Mouse (Mus musculus) adrenal gland, postnatal 0 days (tissue): ENCODE measurements around the gene Taar7f. TPM values are rescaled to one million over a fixed set of nuclear protein-coding genes. Genes with fewer than 3 reads are reported as not detected.

Experiments
- polyA plus RNA-seq: library from polyadenylated mRNA; unstranded; fragments of >200 nt; fragmentation: Nextera tagmentation; extraction: Ambion mirVana; gene quantifications from 2 replicates; pipeline ENCODE4 v1.2.1, GENCODE M21; 2015

The Taar7f gene
- polyA plus RNA-seq = not detected in 2 replicates

GRCm38 (mm10) chr10:24049210-24049609 is at the start of gene Taar7f:
Gene Taar7f, plus strand, starts transcription at chr10:24049510.

GRCm38 (mm10) chr10:23999639-24000038 is 49.7 kb upstream of the Taar7f start, which contains the start of gene Taar7b:
Gene Taar7b, plus strand, starts transcription at chr10:23999939.

GRCm38 (mm10) chr10:24026922-24027321 is 22.4 kb upstream of the Taar7f start, which contains the start of gene Taar7d:
Gene Taar7d, plus strand, starts transcription at chr10:24027222.

GRCm38 (mm10) chr10:24037314-24037713 is 12.0 kb upstream of the Taar7f start, which contains the start of gene Taar7e:
Gene Taar7e, plus strand, starts transcription at chr10:24037614.

GRCm38 (mm10) chr10:24076200-24076599 is 26.9 kb downstream of the Taar7f start, which contains the start of gene Taar8a:
Gene Taar8a, plus strand, starts transcription at chr10:24076500.

GRCm38 (mm10) chr10:24092194-24092593 is 42.9 kb downstream of the Taar7f start, which contains the start of gene Taar8b:
Gene Taar8b, minus strand, starts transcription at chr10:24092294.

Other genes starting within 250 kb of the Taar7f start
- gene Vnn3, start 198.0 kb upstream of the Taar7f start, polyA plus RNA-seq = 8.4 and 15.1 TPM in 2 replicates
- 19.2 and 41.4 TPM in 2 replicates for gene Vnn1, start 154.8 kb upstream of the Taar7f start, polyA plus RNA-seq
- gene Taar1, start 129.2 kb upstream of the Taar7f start, polyA plus RNA-seq = not detected in 2 replicates
- not detected in 2 replicates for gene Taar2, start 110.9 kb upstream of the Taar7f start, polyA plus RNA-seq
- gene Taar3, start 100.0 kb upstream of the Taar7f start, polyA plus RNA-seq = not detected in 2 replicates
- gene Taar4, start 89.0 kb upstream of the Taar7f start, polyA plus RNA-seq = not detected in 2 replicates
- not detected in 2 replicates for gene Taar5, start 78.8 kb upstream of the Taar7f start, polyA plus RNA-seq
- gene Taar6, start 63.9 kb upstream of the Taar7f start, polyA plus RNA-seq = not detected in 2 replicates
- gene Taar7a, start 56.0 kb upstream of the Taar7f start, polyA plus RNA-seq = not detected in 2 replicates
- not detected in 2 replicates for gene Taar7b, start 49.6 kb upstream of the Taar7f start, polyA plus RNA-seq
- gene Taar7d, start 22.3 kb upstream of the Taar7f start, polyA plus RNA-seq = not detected in 2 replicates
- not detected in 2 replicates for gene Taar7e, start 11.9 kb upstream of the Taar7f start, polyA plus RNA-seq
- gene Taar8a, start 27.0 kb downstream of the Taar7f start, polyA plus RNA-seq = not detected in 2 replicates
- gene Taar8b, start 42.8 kb downstream of the Taar7f start, polyA plus RNA-seq = not detected in 2 replicates
- gene Taar8c, start 52.4 kb downstream of the Taar7f start, polyA plus RNA-seq = not detected in 2 replicates
- gene Taar9, start 60.0 kb downstream of the Taar7f start, polyA plus RNA-seq = not detected in 2 replicates
- gene Stx7, start 99.8 kb downstream of the Taar7f start, polyA plus RNA-seq = 93.8 and 105 TPM in 2 replicates
- gene Moxd1, start 174.0 kb downstream of the Taar7f start, polyA plus RNA-seq = 1.7 and 2.8 TPM in 2 replicates